Mouse (Mus musculus) embryonic facial prominence, embryonic 11.5 days (tissue): ENCODE results near the gene Gm10638. TPM values are rescaled to one million over a fixed set of nuclear protein-coding genes. Genes with fewer than 3 reads are reported as not detected.

Experiments
- ATAC-seq: fragments of 200-750 bp; cut with Nextera tagmentation; replicated peaks from 2 replicates; pipeline ENCODE4 v1.8.0; 2017; ENCODE audit warnings: low read depth; ENCODE audit not compliant: insufficient number of reproducible peaks, low FRiP score, low TSS enrichment
- DNase-seq: peaks from one replicate; pipeline ENCODE4 v3.0.0-alpha.2; 2015; ENCODE audit warnings: low spot score
- H3K27ac ChIP-seq: fragments of 300-500 bp; sonication (generic); replicated peaks from 2 replicates; pipeline ENCODE4 v1.5.1; 2014; ENCODE audit warnings: mild to moderate bottlenecking, low read depth, low read length, control low read depth
- H3K27me3 ChIP-seq: fragments of 300-500 bp; sonication (generic); 2 replicates; pipeline ENCODE4 v1.6.1; 2014; ENCODE audit warnings: mild to moderate bottlenecking, low read length, moderate library complexity, mixed read lengths; ENCODE audit not compliant: control insufficient read depth, insufficient read depth
- H3K36me3 ChIP-seq: fragments of 300-500 bp; sonication (generic); replicated peaks from 2 replicates; pipeline ENCODE4 v1.6.1; 2014; ENCODE audit warnings: low read depth, mild to moderate bottlenecking, low read length, moderate library complexity, mixed read lengths; ENCODE audit not compliant: control insufficient read depth, insufficient read depth
- H3K4me1 ChIP-seq: fragments of 300-500 bp; sonication (generic); 2 replicates; pipeline ENCODE4 v1.6.1; 2014; ENCODE audit warnings: low read length, mixed read lengths; ENCODE audit not compliant: control insufficient read depth, insufficient read depth
- H3K4me2 ChIP-seq: fragments of 300-500 bp; sonication (generic); 2 replicates; pipeline ENCODE4 v1.6.1; 2014; ENCODE audit warnings: low read depth, mild to moderate bottlenecking, control low read depth, low read length, moderate library complexity
- H3K4me3 ChIP-seq: fragments of 300-500 bp; sonication (generic); 2 replicates; pipeline ENCODE4 v1.5.1; 2014; ENCODE audit warnings: low read depth, low read length, control low read depth
- H3K9ac ChIP-seq: fragments of 300-500 bp; sonication (generic); replicated peaks from 2 replicates; pipeline ENCODE4 v1.6.1; 2014; ENCODE audit warnings: mild to moderate bottlenecking, control low read depth, low read length
- H3K9me3 ChIP-seq: fragments of 300-500 bp; sonication (generic); replicated peaks from 2 replicates; pipeline ENCODE4 v1.6.1; 2016; ENCODE audit warnings: mild to moderate bottlenecking, low read length, inconsistent platforms, mixed read lengths; ENCODE audit not compliant: control insufficient read depth
- WGBS: fragments of 180-500 bp; shearing (Covaris S2); extraction: QIAGEN DNeasy Blood & Tissue Kit; methylation state at CpG from one replicate; pipeline ENCODE4 v1.1.7; 2014; 5-methylcytosine and 5-hydroxymethylcytosine counted together
- polyA plus RNA-seq: library from polyadenylated mRNA; unstranded; fragments of >200 nt; fragmentation: Nextera tagmentation; extraction: Ambion mirVana; gene quantifications from 2 replicates; pipeline ENCODE4 v1.2.1, GENCODE M21; 2014

Gene Gm10638
- polyA plus RNA-seq, 1 experiment from 2014 or later, result 5.2 TPM

GRCm38 (mm10) chr8:86779207-86779606 lies 33.7 kb downstream of the Gm10638 start:
- ATAC-seq, result no peak

DNA sequence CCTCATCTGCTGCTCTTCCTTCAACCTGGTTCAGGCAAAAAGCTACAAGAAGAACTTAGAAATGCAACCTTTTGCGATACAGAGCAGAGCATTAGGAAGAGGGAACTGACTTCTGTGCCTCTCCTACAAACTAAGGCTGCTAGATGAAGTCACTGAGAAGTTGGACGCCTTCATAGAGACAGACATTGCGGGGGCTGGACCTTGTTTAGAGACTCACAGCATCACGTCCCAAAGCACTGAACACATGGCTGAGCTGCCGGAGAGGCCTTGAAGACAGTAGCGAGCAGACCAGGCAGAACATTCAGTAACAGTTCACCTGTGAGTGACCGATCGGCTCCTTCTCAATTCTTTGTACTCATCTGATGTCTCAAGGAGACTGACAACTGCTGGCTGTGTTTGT lies 35.6 kb downstream of the Gm10638 start:
- Histone ChIP-seq H3K9ac (no peak overlapping the region), H3K4me1 (no peaks in the 10 kb centered on the region), H3K27ac (no peak overlapping the region), H3K27me3 (no peaks in the 10 kb centered on the region), H3K9me3 (no peaks in the 10 kb centered on the region), H3K36me3 (no peaks in the 10 kb centered on the region), H3K4me3 (no peak overlapping the region), H3K4me2 (no peak overlapping the region)
- 94% methylated on average over 8 of the region's 8 CpGs for WGBS
- ATAC-seq, result no peak
- DNase-seq, result no peak

More at GRCm38 (mm10) chr8:86779207-86779606, 33.7 kb downstream of the Gm10638 start:
- H3K36me3 ChIP-seq, result no peaks in the 10 kb centered on the region
- H3K9ac ChIP-seq, result no peak overlapping the region
- no peak overlapping the region for H3K4me2 ChIP-seq
- H3K27me3 ChIP-seq, result no peaks in the 10 kb centered on the region
- no peaks in the 10 kb centered on the region for H3K9me3 ChIP-seq
- H3K4me3 ChIP-seq, result no peak overlapping the region
- H3K4me1 ChIP-seq, result no peaks in the 10 kb centered on the region
- no peak for DNase-seq
- no peak overlapping the region for H3K27ac ChIP-seq
- 81% methylated on average over 8 of the region's 8 CpGs for WGBS

GRCm38 (mm10) chr8:86786498-86786897 lies 41.0 kb downstream of the Gm10638 start:
- H3K4me3 ChIP-seq, result no peak overlapping the region
- H3K27me3 ChIP-seq, result no peaks in the 10 kb centered on the region
- 54% methylated on average over 5 of the region's 5 CpGs for WGBS
- H3K9me3 ChIP-seq, result no peaks in the 10 kb centered on the region
- no peaks in the 10 kb centered on the region for H3K36me3 ChIP-seq
- no peak overlapping the region for H3K9ac ChIP-seq
- DNase-seq, result no peak
- no peaks in the 10 kb centered on the region for H3K4me1 ChIP-seq
- no peak for ATAC-seq
- H3K27ac ChIP-seq, result no peak overlapping the region
- H3K4me2 ChIP-seq, result no peak overlapping the region

- H3K4me2 ChIP-seq, result no peak overlapping the region
- ATAC-seq (no peak), DNase-seq (peak; percentile 11)
- no peaks in the 10 kb centered on the region for H3K4me1 ChIP-seq
- H3K9me3 ChIP-seq, result no peaks in the 10 kb centered on the region
- WGBS, result 64% methylated on average over 12 of the region's 12 CpGs
- no peak overlapping the region for H3K4me3 ChIP-seq
- no peaks in the 10 kb centered on the region for H3K36me3 ChIP-seq
- no peaks in the 10 kb centered on the region for H3K27me3 ChIP-seq
- no peak overlapping the region for H3K9ac ChIP-seq
- no peak overlapping the region for H3K27ac ChIP-seq
Measured at GRCm38 (mm10) chr8:86787891-86788420, 42.5 kb downstream of the Gm10638 start.

- H3K27ac ChIP-seq, result no peak overlapping the region
- no peak overlapping the region for H3K4me3 ChIP-seq
- H3K4me1 ChIP-seq, result no peaks in the 10 kb centered on the region
- H3K36me3 ChIP-seq, result no peaks in the 10 kb centered on the region
- no peaks in the 10 kb centered on the region for H3K27me3 ChIP-seq
- no peak overlapping the region for H3K4me2 ChIP-seq
- WGBS, result 94% methylated on average over 1 of the region's 1 CpGs
- no peak for DNase-seq
- H3K9me3 ChIP-seq, result no peaks in the 10 kb centered on the region
- ATAC-seq, result no peak
- no peak overlapping the region for H3K9ac ChIP-seq
Measured at GRCm38 (mm10) chr8:86789576-86789975, 44.1 kb downstream of the Gm10638 start.

DNA sequence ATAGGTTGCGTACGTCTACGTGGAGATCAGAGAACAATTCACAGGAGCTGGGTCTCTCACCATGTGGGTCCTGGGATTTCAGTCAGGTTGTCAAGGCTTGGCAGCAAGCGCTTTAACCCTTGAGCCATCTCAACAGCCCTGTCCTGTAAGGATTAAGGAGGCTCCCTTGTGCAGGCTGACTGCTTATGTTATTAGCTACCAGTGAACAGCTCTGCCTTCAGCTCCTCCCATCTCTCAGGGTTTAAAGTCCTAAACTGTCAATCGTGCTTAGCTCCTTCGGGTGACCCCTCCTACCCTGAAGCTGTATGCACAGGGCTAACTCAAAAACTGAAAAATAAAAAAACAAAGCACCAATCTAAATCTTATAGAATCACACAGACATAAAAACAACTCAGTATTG lies 46.0 kb downstream of the Gm10638 start:
- ATAC-seq (no peak), DNase-seq (no peak)
- Histone ChIP-seq H3K4me3 (no peak overlapping the region), H3K9ac (no peak overlapping the region), H3K4me2 (no peak overlapping the region), H3K27me3 (no peaks in the 10 kb centered on the region), H3K4me1 (no peaks in the 10 kb centered on the region), H3K27ac (no peak overlapping the region), H3K36me3 (no peaks in the 10 kb centered on the region), H3K9me3 (no peaks in the 10 kb centered on the region)
- WGBS, result 78% methylated on average over 6 of the region's 6 CpGs

GRCm38 (mm10) chr8:86794716-86795115 lies 49.2 kb downstream of the Gm10638 start:
- no peak for DNase-seq
- WGBS, result 54% methylated on average over 6 of the region's 6 CpGs

More at GRCm38 (mm10) chr8:86794716-86795115, 49.2 kb downstream of the Gm10638 start:
- no peak for ATAC-seq
- H3K36me3 ChIP-seq, result no peaks in the 10 kb centered on the region
- no peak overlapping the region for H3K9ac ChIP-seq
- no peaks in the 10 kb centered on the region for H3K4me1 ChIP-seq
- no peak overlapping the region for H3K4me3 ChIP-seq
- H3K9me3 ChIP-seq, result no peaks in the 10 kb centered on the region
- no peak overlapping the region for H3K4me2 ChIP-seq
- H3K27ac ChIP-seq, result no peak overlapping the region
- H3K27me3 ChIP-seq, result no peaks in the 10 kb centered on the region
